Mouse (Mus musculus): ENCODE results near the gene Spint5. TPM values are rescaled to one million over a fixed set of nuclear protein-coding genes. Genes with fewer than 3 reads are reported as not detected.

Gene Spint5
- polyA plus RNA-seq (2012) = not detected in 2 replicates

DNA sequence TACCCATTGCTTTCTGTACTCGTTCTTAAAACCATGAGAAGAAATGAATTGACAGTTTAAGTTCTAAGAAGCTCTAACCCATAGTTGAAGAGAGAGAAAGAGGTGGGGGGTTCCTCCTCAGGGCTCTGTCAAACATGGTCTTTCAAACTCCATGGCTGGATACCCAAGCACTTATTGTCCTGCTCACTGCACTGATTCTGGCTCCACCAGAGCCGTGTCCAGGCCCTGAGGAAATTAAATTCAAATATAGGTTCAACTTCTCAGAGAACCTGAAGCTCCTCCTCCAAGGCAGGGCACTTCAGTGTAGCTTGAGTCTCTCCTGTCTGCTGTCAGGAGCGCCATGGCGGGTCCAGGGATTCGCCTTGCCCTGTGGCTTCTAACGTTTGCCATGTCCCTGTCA is at the start of gene Spint5:
Gene Spint5 (plus strand): TSS at position 301 of the 400 bp plus-strand sequence.
- Histone ChIP-seq H3K36me3 (ENCODE audit: control insufficient read depth) (no peaks in the 10 kb centered on the region), H3K9me3 (ENCODE audit: control insufficient read depth, low read length) (no peaks in the 10 kb centered on the region), H3K27me3 (ENCODE audit: control insufficient read depth) (no peaks in the 10 kb centered on the region), H3K4me1 (ENCODE audit: control insufficient read depth) (no peaks in the 10 kb centered on the region), H3K4me3 (replicated peaks) (no peak within 1 kb of the TSS)
- no peak for TF ChIP-seq GATA1 (IDR thresholded peaks at IDR 0.05; ENCODE audit: low read length)
- no peak for TF ChIP-seq TAL1 (IDR thresholded peaks at IDR 0.05; ENCODE audit: low read length)

DNA sequence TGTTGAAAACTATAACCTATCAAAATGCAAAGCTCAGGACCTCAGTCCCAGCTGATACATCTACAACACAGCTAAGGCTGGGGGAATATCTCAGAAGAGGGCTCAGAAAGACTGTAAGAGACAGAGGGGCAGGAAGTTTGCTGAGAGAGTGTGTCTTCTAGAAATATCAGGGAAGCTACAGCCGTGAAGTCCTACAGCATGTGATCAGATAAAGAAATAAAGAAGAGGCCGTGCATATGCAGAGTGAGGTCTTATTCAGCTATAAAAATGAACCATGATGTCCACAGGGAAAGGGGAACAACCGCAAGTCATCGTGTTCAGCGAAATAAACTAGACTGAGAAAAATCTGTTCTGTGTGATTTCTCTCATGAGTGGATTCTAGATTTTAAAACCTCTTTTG is 44.8 kb upstream of the Spint5 start:
- no peaks in the 10 kb centered on the region for H3K27me3 ChIP-seq (ENCODE audit: control insufficient read depth)
- H3K4me3 ChIP-seq (replicated peaks) = no peak overlapping the region
- TF ChIP-seq TAL1 (IDR thresholded peaks at IDR 0.05; ENCODE audit: low read length) = no peak
- TF ChIP-seq GATA1 (IDR thresholded peaks at IDR 0.05; ENCODE audit: low read length) = no peak
- H3K36me3 ChIP-seq (ENCODE audit: control insufficient read depth) = no peaks in the 10 kb centered on the region
- peaks cover 9% of the 10 kb centered on the region for H3K9me3 ChIP-seq (ENCODE audit: control insufficient read depth, low read length)
- no peaks in the 10 kb centered on the region for H3K4me1 ChIP-seq (ENCODE audit: control insufficient read depth)

DNA sequence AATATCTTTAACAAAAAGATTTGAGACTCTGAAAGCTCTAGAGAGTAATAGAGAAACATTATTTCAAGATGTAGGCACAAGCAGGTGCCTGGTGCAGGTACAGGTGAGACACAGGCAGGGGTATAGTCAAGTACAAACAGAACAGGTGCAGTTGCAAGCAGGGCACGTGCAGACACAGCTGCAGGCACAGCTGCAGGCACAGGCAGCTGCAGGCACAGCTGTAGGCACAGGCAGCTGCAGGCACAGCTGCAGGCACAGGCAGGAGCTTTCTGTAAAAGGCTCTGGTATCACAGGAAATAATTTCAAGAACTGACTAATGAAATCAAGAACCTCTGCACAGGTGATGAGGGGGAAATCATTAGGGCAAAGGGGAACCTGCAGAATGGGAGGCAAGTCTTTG is 44.2 kb upstream of the Spint5 start:
- Histone ChIP-seq H3K4me3 (replicated peaks) (no peak overlapping the region), H3K27me3 (ENCODE audit: control insufficient read depth) (no peaks in the 10 kb centered on the region), H3K36me3 (ENCODE audit: control insufficient read depth) (no peaks in the 10 kb centered on the region), H3K9me3 (ENCODE audit: control insufficient read depth, low read length) (peaks cover 12% of the 10 kb centered on the region), H3K4me1 (ENCODE audit: control insufficient read depth) (no peaks in the 10 kb centered on the region)
- TF ChIP-seq TAL1 (IDR thresholded peaks at IDR 0.05; ENCODE audit: low read length) (no peak), GATA1 (IDR thresholded peaks at IDR 0.05; ENCODE audit: low read length) (no peak)

DNA sequence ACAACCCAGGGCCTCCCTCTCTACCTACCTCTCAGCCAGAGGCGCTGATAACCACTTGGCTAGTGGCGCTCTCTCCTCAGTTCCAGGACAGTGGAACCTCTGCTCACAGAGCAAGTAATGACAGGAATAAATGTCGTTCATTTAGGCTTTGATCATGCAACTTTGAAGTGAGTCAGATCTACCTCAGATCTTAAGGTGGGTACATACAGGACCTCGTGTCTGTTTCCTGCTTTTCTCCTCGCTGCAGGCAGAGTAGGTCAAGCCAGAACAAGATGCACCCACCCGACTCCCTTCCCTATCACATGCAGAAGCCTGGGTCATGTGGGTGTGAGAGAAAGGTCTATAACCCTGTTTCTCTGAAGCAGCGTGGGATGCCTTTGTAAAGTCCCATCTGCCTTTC is 41.1 kb upstream of the Spint5 start, which contains the start of gene Wfdc11:
Gene Wfdc11 (minus strand): TSS at position 101 of the 400 bp plus-strand sequence.
- Histone ChIP-seq H3K4me1 (ENCODE audit: control insufficient read depth) (no peaks in the 10 kb centered on the region; the same call in 1 of the 2 replicates), H3K27me3 (ENCODE audit: control insufficient read depth) (no peaks in the 10 kb centered on the region), H3K4me3 (replicated peaks) (no peak within 1 kb of the TSS), H3K36me3 (ENCODE audit: control insufficient read depth) (no peaks in the 10 kb centered on the region), H3K9me3 (ENCODE audit: control insufficient read depth, low read length) (peaks cover 5% of the 10 kb centered on the region)
- no peak for TF ChIP-seq TAL1 (IDR thresholded peaks at IDR 0.05; ENCODE audit: low read length)
- no peak for TF ChIP-seq GATA1 (IDR thresholded peaks at IDR 0.05; ENCODE audit: low read length)

DNA sequence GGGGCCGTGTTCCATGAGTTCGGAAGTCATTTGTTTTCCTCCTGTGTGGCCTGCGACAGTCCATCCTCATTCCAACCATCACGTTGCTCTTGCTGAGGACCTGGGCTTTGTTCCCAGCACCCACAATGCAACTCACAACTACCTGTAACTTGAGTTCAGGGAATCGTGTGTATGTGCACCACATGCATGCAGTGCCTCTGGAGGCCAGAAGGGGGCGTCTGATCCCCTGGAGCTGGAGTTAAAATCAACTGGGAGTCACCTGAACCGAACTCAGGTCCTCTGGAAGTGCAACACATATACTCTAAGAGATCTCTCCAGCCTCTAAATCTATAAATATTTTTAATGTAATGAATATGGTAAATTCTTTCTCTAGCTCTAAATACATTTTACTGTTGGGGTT is 39.0 kb upstream of the Spint5 start:
- no peaks in the 10 kb centered on the region for H3K27me3 ChIP-seq (ENCODE audit: control insufficient read depth)
- peaks cover 4% of the 10 kb centered on the region for H3K4me1 ChIP-seq (ENCODE audit: control insufficient read depth)
- H3K36me3 ChIP-seq (ENCODE audit: control insufficient read depth) = no peaks in the 10 kb centered on the region
- H3K4me3 ChIP-seq (replicated peaks) = no peak overlapping the region
- TF ChIP-seq GATA1 (IDR thresholded peaks at IDR 0.05; ENCODE audit: low read length) (no peak), TAL1 (IDR thresholded peaks at IDR 0.05; ENCODE audit: low read length) (no peak)
- peaks cover 5% of the 10 kb centered on the region for H3K9me3 ChIP-seq (ENCODE audit: control insufficient read depth, low read length)

DNA sequence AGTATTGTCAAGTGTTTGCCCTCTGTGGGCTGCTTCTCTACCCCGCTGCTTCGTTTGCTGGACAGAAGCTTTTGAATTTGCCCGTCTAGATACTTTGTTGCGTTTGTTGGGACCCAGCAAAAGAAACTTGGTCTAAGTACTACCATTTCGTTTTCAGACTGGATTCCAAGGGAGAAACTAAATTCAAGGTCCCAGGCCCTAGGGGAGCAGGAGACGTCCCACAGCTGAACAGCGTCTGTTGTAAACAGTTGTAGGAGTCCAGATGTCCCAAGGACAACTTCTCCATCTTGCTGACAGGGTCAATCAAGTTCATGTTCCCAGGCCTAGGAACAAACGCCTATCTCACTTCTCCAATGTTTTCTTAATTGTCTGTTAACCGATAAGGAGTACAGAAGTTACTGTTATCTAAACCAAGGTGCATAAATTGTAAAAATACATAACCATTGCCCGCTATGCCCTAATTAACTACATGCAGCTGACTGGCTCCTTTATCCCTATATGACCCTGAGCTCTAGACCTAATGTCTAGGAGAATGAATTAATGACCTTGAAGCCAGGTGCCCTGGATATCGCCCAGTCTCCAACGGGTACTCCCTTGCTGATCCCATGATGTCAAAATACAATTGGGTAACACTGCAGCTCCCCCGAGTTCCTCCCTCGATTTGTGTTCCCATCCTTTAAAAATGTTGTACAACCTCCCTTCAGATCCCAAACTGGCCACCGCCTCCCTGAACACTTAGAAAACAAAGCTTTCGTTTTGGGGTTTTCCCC is 38.0 kb upstream of the Spint5 start:
- no peaks in the 10 kb centered on the region for H3K36me3 ChIP-seq (ENCODE audit: control insufficient read depth)
- H3K4me1 ChIP-seq (ENCODE audit: control insufficient read depth) = peaks cover 4% of the 10 kb centered on the region
- no peaks in the 10 kb centered on the region for H3K27me3 ChIP-seq (ENCODE audit: control insufficient read depth)
- H3K4me3 ChIP-seq (replicated peaks) = no peak overlapping the region
- no peak for TF ChIP-seq GATA1 (IDR thresholded peaks at IDR 0.05; ENCODE audit: low read length)
- no peak for TF ChIP-seq TAL1 (IDR thresholded peaks at IDR 0.05; ENCODE audit: low read length)
- H3K9me3 ChIP-seq (ENCODE audit: control insufficient read depth, low read length) = peaks cover 5% of the 10 kb centered on the region

DNA sequence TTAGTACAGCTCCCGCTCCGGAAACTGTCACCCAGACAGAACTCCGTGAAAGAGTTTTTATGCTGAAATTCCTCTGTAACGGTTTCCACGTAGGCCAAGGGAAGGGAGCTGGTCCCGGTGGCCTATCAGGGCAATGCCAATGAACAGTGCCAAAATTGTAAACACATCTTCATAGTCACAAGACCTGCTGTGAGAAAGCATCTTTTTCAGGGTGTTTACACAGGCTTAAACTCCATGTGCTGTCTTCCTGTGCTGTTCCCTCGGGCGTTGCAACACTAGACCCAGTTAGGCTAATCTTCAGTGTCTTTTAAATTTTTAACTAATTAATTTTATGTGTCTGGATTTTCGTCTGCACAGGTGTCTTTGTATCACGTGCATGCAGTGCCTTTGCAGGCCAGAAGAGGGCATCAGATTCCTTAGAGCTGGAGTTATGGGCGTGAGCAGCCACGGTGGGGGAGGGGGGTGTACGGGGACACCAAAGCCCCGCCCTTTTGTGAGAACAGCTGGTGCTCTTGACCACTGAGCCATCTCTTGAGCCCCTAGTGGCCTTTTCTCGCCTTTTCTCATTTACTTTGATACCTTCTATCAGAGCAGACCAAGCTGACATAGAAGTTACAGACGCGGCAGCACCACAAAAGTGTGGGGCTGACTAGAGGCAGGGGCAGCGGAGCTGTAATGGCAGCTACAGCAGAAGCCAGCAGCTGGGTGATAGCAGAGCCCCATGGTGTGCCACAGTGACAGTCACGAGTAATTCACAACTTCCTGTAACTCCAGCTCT is 36.1 kb upstream of the Spint5 start:
- Histone ChIP-seq H3K36me3 (ENCODE audit: control insufficient read depth) (no peaks in the 10 kb centered on the region), H3K27me3 (ENCODE audit: control insufficient read depth) (no peaks in the 10 kb centered on the region), H3K4me3 (replicated peaks) (no peak overlapping the region), H3K9me3 (ENCODE audit: control insufficient read depth, low read length) (peaks cover 5% of the 10 kb centered on the region), H3K4me1 (ENCODE audit: control insufficient read depth) (peaks cover 4% of the 10 kb centered on the region)
- TF ChIP-seq TAL1 (IDR thresholded peaks at IDR 0.05; ENCODE audit: low read length) = no peak
- TF ChIP-seq GATA1 (IDR thresholded peaks at IDR 0.05; ENCODE audit: low read length) = no peak

DNA sequence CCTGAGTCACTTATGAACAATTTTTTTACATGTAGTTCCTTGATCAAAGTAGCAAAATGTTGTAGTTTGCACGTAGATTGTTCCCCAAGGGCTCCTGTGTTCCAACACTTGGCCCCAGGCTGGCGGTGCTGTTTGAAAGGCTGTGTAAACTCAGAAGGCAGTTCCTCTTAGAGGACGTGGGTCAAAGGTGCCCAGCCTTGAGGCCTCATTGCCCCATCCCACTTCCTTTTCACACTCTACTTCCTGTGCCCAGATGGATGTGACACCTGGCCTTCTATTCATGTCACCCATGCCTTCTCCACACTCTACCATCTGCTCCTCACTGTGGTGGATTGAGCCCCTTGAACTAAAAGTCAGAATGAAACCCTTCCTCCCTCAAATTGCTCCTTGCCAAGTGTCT is 35.2 kb upstream of the Spint5 start:
- Histone ChIP-seq H3K4me1 (ENCODE audit: control insufficient read depth) (peaks cover 4% of the 10 kb centered on the region), H3K9me3 (ENCODE audit: control insufficient read depth, low read length) (peaks cover 5% of the 10 kb centered on the region), H3K36me3 (ENCODE audit: control insufficient read depth) (no peaks in the 10 kb centered on the region), H3K27me3 (ENCODE audit: control insufficient read depth) (no peaks in the 10 kb centered on the region), H3K4me3 (replicated peaks) (no peak overlapping the region)
- TF ChIP-seq TAL1 (IDR thresholded peaks at IDR 0.05; ENCODE audit: low read length) (no peak), GATA1 (IDR thresholded peaks at IDR 0.05; ENCODE audit: low read length) (no peak)

DNA sequence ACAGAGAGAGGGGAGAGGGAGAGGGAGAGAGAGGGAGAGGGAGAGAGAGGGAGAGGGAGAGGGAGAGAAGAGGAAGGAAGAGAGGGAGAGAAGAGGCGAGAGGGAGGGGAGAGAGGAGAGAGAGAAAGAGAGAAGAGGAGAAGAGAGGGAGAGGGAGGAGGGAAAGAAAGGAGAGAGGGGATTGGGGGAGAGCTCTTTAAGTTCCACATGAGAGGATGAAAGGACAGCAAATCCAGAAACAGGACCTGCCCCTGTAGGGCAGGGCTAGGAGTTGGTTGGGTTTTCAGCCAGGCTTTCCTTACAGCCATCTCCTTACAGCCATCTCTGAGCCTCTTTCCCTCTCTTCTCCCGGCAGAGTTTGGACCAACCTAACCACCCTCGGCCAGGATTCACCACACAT is 30.3 kb upstream of the Spint5 start, which contains the start of gene Wfdc13:
Gene Wfdc13 (plus strand): TSS at position 301 of the 400 bp plus-strand sequence.
- Histone ChIP-seq H3K4me1 (ENCODE audit: control insufficient read depth) (no peaks in the 10 kb centered on the region), H3K4me3 (replicated peaks) (no peak within 1 kb of the TSS), H3K9me3 (ENCODE audit: control insufficient read depth, low read length) (no peaks in the 10 kb centered on the region), H3K36me3 (ENCODE audit: control insufficient read depth) (no peaks in the 10 kb centered on the region), H3K27me3 (ENCODE audit: control insufficient read depth) (no peaks in the 10 kb centered on the region)
- no peak for TF ChIP-seq GATA1 (IDR thresholded peaks at IDR 0.05; ENCODE audit: low read length)
- TF ChIP-seq TAL1 (IDR thresholded peaks at IDR 0.05; ENCODE audit: low read length) = no peak

Measured in erythroblast, embryonic 14.5 days (primary cell).